Mouse (Mus musculus) forebrain, embryonic 11.5 days (tissue): ENCODE data around the gene Selenov. TPM values are rescaled to one million over a fixed set of nuclear protein-coding genes. Genes with fewer than 3 reads are reported as not detected.
A peak's percentile ranks its signal among the peaks of the same experiment; 100 is the strongest.

Source experiments
- ATAC-seq: fragments of 200-750 bp; cut with Nextera tagmentation; replicated peaks from 2 replicates; pipeline ENCODE4 v1.8.0; 2017; ENCODE audit warnings: moderate TSS enrichment; ENCODE audit not compliant: low FRiP score
- DNase-seq: peaks from one replicate; pipeline ENCODE4 v3.0.0-alpha.2; 2017; ENCODE audit warnings: low spot score
- H3K27ac ChIP-seq: fragments of 300-500 bp; sonication (generic); 2 replicates; pipeline ENCODE4 v1.5.1; 2014; ENCODE audit warnings: low read depth, low read length
- H3K27me3 ChIP-seq: fragments of 300-500 bp; sonication (generic); 2 replicates; pipeline ENCODE4 v1.6.1; 2014; ENCODE audit warnings: mild to moderate bottlenecking, low read length, mixed read lengths; ENCODE audit not compliant: control insufficient read depth, insufficient read depth
- H3K36me3 ChIP-seq: fragments of 300-500 bp; sonication (generic); 2 replicates; pipeline ENCODE4 v1.6.1; 2014; ENCODE audit warnings: mild to moderate bottlenecking, low read length, moderate library complexity, mixed read lengths; ENCODE audit not compliant: control insufficient read depth, insufficient read depth
- H3K4me1 ChIP-seq: fragments of 300-500 bp; sonication (generic); replicated peaks from 2 replicates; pipeline ENCODE4 v1.6.1; 2014; ENCODE audit warnings: low read length, mixed read lengths; ENCODE audit not compliant: control insufficient read depth, insufficient read depth
- H3K4me2 ChIP-seq: fragments of 300-500 bp; sonication (generic); 2 replicates; pipeline ENCODE4 v1.6.1; 2014; ENCODE audit warnings: low read depth, mild to moderate bottlenecking, low read length, moderate library complexity, mixed read lengths; ENCODE audit not compliant: severe bottlenecking
- H3K4me3 ChIP-seq: fragments of 300-500 bp; sonication (generic); 2 replicates; pipeline ENCODE4 v1.5.1; 2014; ENCODE audit warnings: low read depth, low read length
- H3K9ac ChIP-seq: fragments of 300-500 bp; sonication (generic); 2 replicates; pipeline ENCODE4 v1.6.1; 2014; ENCODE audit warnings: low read length
- H3K9me3 ChIP-seq: fragments of 300-500 bp; sonication (generic); 2 replicates; pipeline ENCODE4 v1.6.1; 2016; ENCODE audit warnings: low read length, mixed read lengths; ENCODE audit not compliant: control insufficient read depth
- WGBS: fragments of 180-500 bp; shearing (Covaris S2); extraction: QIAGEN DNeasy Blood & Tissue Kit; methylation state at CpG from one replicate; pipeline ENCODE4 v1.1.7; 2014; 5-methylcytosine and 5-hydroxymethylcytosine counted together
- polyA plus RNA-seq: library from polyadenylated mRNA; unstranded; fragments of >200 nt; fragmentation: Nextera tagmentation; extraction: Ambion mirVana; gene quantifications from 2 replicates; pipeline ENCODE4 v1.2.1, GENCODE M21; 2014

Selenov gene
- polyA plus RNA-seq, 1 experiment from 2014 or later: 0.24 TPM

DNA sequence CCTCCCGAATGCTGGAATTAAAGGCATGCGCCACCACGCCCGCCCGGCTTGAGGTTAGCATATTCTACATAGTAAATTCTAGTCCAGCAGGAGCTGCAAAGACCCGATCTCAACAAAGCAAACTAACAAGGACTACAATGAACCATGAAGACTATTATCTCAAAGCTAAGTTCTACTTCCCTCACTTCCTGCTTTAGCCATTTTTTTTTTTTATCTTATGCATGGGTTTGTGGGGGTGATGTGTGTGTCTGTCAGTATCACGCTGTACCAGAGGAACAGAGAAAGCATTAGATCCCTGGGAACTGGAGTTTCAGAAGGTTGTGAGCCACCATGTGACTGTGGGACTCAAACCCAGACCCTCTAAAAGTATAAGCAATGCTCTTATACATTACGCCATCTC is 34.3 kb upstream of the Selenov start:
- Histone ChIP-seq H3K4me2 (no peak overlapping the region), H3K9me3 (no peaks in the 10 kb centered on the region), H3K27me3 (no peaks in the 10 kb centered on the region), H3K27ac (no peak overlapping the region), H3K4me1 (no peaks in the 10 kb centered on the region), H3K4me3 (no peak overlapping the region), H3K36me3 (peaks cover 19% of the 10 kb centered on the region), H3K9ac (no peak overlapping the region)
- DNase-seq (no peak), ATAC-seq (no peak)
- 92% methylated on average over 8 of the region's 8 CpGs for WGBS

DNA sequence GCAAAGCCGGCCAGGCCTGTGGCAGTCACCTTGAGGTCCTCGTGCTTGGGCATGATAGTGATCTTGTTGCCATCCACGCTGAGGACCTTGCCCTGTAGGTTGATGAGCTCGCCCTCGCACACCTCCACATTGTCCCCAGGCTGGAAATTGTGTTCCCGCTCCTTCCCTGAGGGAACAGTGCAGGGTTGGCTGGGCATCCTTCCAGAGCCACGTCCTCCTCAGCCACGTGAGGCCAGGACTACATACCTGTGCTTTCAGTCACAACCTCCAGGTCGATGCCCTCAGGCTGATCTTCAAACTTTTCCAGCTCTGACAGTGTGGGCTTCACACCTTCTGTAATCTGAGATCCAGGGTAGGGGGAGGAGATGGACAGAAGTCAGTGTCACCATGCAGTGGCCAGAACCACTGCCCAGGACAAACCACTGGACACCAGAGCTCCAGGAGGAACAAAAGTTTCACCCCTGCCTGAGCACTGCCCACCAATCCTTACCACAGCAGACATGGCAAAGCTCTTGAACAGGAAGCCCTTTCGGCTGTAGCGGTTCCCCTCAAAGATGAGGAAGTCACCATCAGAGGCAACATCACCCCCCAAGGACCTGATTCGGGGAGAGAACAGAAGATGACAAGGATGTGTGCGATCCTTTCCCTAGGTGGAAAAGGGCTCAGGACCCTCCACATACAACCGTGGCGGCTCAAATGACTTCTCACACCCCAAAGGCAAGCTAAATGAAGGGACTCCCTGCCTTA is 31.2 kb upstream of the Selenov start:
- DNase-seq (no peak), ATAC-seq (no peak)
- Histone ChIP-seq H3K4me2 (no peak overlapping the region), H3K9me3 (no peaks in the 10 kb centered on the region), H3K4me1 (no peaks in the 10 kb centered on the region), H3K27ac (no peak overlapping the region), H3K4me3 (no peak overlapping the region), H3K36me3 (peaks cover 31% of the 10 kb centered on the region), H3K9ac (no peak overlapping the region), H3K27me3 (no peaks in the 10 kb centered on the region)
- WGBS: 94% methylated on average over 15 of the region's 15 CpGs

DNA sequence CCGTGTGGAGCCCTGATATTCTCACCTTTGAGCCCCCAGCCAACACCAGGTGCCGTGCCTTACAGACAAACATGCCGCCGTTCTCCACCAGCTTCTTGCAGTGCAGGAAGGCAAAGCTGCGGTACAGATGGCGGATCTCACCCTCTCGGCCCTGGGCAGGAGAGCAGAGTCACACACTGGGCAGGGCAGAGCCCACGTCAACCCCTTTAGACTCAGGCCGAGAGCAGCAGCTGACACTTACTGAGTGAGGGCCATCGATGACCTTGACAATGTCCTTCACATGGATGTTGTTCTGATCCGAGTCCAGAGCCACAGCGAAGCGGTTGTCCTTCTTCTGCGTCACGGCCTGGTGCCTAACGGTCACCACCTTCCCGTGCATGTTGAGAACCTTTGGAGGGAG is 27.7 kb upstream of the Selenov start:
- Histone ChIP-seq H3K4me1 (no peaks in the 10 kb centered on the region), H3K27me3 (no peaks in the 10 kb centered on the region), H3K27ac (no peak overlapping the region), H3K9ac (no peak overlapping the region), H3K4me3 (no peak overlapping the region), H3K9me3 (no peaks in the 10 kb centered on the region), H3K36me3 (peaks cover 43% of the 10 kb centered on the region), H3K4me2 (no peak overlapping the region)
- ATAC-seq (no peak), DNase-seq (no peak)
- WGBS: 95% methylated on average over 17 of the region's 17 CpGs

DNA sequence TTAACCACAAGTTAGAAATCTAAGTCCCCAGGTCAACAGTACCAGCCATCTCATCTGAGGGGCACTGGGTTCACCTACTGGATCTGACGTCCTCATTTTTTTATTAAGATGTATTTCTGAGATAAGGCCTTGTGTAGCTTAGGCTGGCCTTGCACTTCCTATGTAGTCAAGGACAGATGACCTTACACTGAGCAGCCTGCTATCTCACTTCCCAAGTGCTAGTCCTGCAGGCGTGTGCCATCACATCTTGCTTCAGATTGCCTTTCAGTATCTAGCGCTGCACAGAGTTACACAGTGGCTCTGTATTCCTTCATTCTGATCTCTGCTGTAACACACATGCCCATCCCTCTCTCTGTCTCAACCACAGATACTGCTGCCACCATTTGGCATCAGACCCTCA is 27.1 kb upstream of the Selenov start:
- no peak overlapping the region for H3K27ac ChIP-seq
- ATAC-seq: no peak
- H3K9ac ChIP-seq: no peak overlapping the region
- 92% methylated on average over 3 of the region's 3 CpGs for WGBS
- H3K27me3 ChIP-seq: no peaks in the 10 kb centered on the region
- peaks cover 43% of the 10 kb centered on the region for H3K36me3 ChIP-seq
- H3K4me2 ChIP-seq: no peak overlapping the region
- no peak for DNase-seq
- H3K4me3 ChIP-seq: no peak overlapping the region
- H3K9me3 ChIP-seq: no peaks in the 10 kb centered on the region
- no peaks in the 10 kb centered on the region for H3K4me1 ChIP-seq

DNA sequence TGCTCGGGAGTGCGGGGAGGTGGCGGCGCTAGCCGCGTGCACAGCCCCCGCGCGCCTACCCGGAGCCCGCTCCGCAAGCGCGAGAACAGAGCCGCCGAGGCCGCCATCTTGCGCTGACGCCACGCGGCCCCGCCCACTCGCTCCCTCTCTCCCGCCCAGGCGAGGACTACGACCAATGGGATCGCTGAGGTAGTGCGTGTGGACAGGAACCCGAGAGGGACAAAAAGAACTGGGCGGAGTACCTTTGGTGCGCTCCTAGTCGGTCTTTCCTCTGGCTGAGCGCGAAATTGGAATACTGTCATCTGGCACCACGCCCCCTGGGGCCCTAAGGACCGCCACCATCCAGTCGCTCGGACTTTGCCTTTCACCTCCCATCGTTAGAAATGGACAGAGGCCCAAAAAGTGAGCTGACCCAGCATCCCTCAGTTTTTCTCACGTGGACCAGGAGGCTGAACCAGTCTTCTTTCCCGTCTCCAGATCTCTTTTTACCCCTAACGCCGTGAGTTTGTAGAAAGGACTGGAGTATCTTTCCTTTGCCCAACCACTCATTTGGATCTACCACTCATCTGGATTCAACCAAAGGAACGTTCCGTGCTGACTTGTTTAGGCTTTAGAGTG is 21.0 kb upstream of the Selenov start, which contains the start of gene Timm50:
TSS of gene Timm50 (minus strand) at position 147 of the 618 bp plus-strand sequence.
- WGBS: 1% methylated on average over 45 of the region's 45 CpGs

DNA sequence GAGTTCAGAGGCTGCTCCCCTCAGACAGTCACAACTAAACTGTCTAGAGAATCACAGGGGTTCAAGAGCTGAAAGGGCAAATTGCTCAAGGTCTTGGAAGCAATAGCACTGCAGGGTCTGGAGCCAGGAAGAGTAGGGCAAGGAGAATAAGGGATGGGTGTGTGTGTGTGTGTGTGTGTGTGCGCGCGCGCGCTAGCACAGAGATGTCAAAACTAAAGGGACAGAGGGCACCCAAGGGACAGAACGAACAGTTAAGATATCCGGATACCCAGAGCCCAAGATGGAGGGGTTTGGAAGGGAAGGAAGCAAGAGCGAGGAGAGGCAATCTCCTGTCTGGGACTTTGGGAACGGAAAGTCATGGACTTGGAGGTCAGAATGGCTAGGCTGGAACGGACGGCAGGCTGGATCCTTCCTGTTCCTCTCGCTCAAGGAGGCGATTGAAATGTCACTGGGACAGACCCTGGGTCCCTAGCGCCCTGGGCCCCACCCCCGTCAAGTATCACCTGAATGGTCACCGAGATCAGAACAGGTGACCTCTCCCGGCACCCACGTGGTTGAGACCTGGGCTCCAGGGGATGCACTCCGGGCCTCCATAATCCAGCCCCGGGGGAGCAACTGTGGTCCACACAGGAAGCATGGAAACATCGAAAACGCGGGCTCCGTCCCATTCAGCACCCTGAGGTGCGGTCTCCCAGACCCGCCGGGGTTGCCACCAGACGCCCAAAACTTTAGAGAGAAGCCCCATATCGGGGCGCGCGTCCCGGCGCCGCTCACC is 20.4 kb upstream of the Selenov start:
- WGBS: 8% methylated on average over 35 of the region's 35 CpGs
- Histone ChIP-seq H3K27me3 (no peaks in the 10 kb centered on the region), H3K27ac (peak overlapping the region; percentile 31; the same call in 1 of the 2 replicates), H3K4me2 (peak overlapping the region; percentile 87), H3K9ac (peak overlapping the region; percentile 93), H3K4me1 (peaks cover 10% of the 10 kb centered on the region), H3K4me3 (peak overlapping the region; percentile 94), H3K9me3 (no peaks in the 10 kb centered on the region), H3K36me3 (peaks cover 15% of the 10 kb centered on the region)
- DNase-seq (no peak), ATAC-seq (peak; percentile 49)

More for the DNA sequence above, 21.0 kb upstream of the Selenov start, which contains the start of gene Timm50:
- no peaks in the 10 kb centered on the region for H3K27me3 ChIP-seq
- ATAC-seq (peak; percentile 96), DNase-seq (peak; percentile 96)
- peak within 1 kb of the TSS; percentile 31; the same call in 1 of the 2 replicates for H3K27ac ChIP-seq
- peaks cover 10% of the 10 kb centered on the region for H3K4me1 ChIP-seq
- no peaks in the 10 kb centered on the region for H3K9me3 ChIP-seq
- peak within 1 kb of the TSS; percentile 93 for H3K9ac ChIP-seq
- H3K4me2 ChIP-seq: peak within 1 kb of the TSS; percentile 87
- H3K36me3 ChIP-seq: peaks cover 20% of the 10 kb centered on the region
- H3K4me3 ChIP-seq: peak within 1 kb of the TSS; percentile 94

DNA sequence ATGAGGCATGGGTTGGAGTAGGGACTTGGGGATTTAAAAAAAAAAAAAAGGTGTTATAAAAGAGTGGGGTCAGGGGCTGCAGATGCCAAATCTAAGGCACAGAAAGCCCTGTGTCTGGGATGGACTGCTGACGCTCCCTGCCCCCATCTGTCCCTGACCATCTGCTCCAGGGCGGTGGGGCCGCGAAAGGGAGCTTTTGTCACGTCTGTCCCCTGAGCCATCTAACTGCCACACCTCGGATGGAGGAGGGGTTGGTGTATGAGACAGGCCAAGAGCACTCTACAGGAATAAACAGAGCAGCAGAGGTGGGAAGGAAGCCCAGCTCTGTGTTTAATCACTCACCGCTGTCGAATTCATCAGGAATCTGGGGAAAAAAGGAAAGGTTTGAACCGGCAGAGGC is 18.8 kb upstream of the Selenov start:
- Histone ChIP-seq H3K4me1 (peaks cover 10% of the 10 kb centered on the region), H3K4me3 (no peak overlapping the region), H3K9me3 (no peaks in the 10 kb centered on the region), H3K27ac (peak overlapping the region; percentile 28; the same call in 1 of the 2 replicates), H3K4me2 (no peak overlapping the region), H3K9ac (no peak overlapping the region), H3K27me3 (no peaks in the 10 kb centered on the region), H3K36me3 (peaks cover 17% of the 10 kb centered on the region)
- ATAC-seq (no peak; the same call in 1 of the 2 replicates), DNase-seq (no peak)
- WGBS: 75% methylated on average over 9 of the region's 9 CpGs

DNA sequence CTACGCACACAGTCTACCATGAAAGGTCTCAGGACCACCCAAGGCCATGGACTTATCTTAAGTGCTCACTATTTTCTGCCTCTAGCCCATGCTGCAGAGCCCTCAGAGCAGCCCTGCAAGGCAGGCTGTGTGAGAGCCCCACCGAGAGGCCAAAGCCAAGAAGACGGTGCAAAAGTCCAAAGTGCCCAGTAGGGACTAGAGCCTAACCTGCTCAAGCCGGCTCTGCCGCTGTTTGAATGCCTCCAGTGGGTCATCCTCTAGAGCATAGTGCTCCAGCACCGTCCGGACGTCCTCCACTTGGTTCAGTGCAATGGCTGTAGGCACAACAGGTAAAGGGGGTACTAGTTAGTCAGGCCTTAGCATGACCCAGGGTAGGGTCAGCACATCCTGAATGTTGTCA is 15.2 kb upstream of the Selenov start:
- Histone ChIP-seq H3K4me3 (no peak overlapping the region), H3K9me3 (no peaks in the 10 kb centered on the region), H3K4me2 (no peak overlapping the region), H3K9ac (no peak overlapping the region), H3K27me3 (peaks cover 3% of the 10 kb centered on the region), H3K4me1 (peaks cover 15% of the 10 kb centered on the region), H3K27ac (no peak overlapping the region), H3K36me3 (peaks cover 16% of the 10 kb centered on the region)
- ATAC-seq: no peak
- 93% methylated on average over 8 of the region's 8 CpGs for WGBS
- DNase-seq: no peak
